Mouse (Mus musculus) lung, embryonic 14.5 days (tissue): ENCODE measurements around the gene Aicda. TPM values are rescaled to one million over a fixed set of nuclear protein-coding genes. Genes with fewer than 3 reads are reported as not detected.

Experiments
- ATAC-seq: fragments of 200-750 bp; cut with Nextera tagmentation; 2 replicates; pipeline ENCODE4 v1.8.0; 2017; ENCODE audit warnings: mild to moderate bottlenecking, moderate TSS enrichment, moderate library complexity; ENCODE audit not compliant: insufficient read depth
- DNase-seq: peaks from one replicate; pipeline ENCODE4 v3.0.0-alpha.2; 2015
- H3K27ac ChIP-seq: fragments of 300-500 bp; sonication (generic); 2 replicates; pipeline ENCODE4 v1.5.1; 2014; ENCODE audit warnings: low read depth, mild to moderate bottlenecking, moderate library complexity
- H3K27me3 ChIP-seq: fragments of 300-500 bp; sonication (generic); 2 replicates; pipeline ENCODE4 v1.6.1; 2014; ENCODE audit warnings: low read length, control low read depth; ENCODE audit not compliant: insufficient read depth
- H3K36me3 ChIP-seq: fragments of 300-500 bp; sonication (generic); 2 replicates; pipeline ENCODE4 v1.6.1; 2014; ENCODE audit warnings: control low read depth; ENCODE audit not compliant: insufficient read depth
- H3K4me1 ChIP-seq: fragments of 300-500 bp; sonication (generic); 2 replicates; pipeline ENCODE4 v1.6.1; 2014; ENCODE audit warnings: antibody characterized with exemption, control low read depth; ENCODE audit not compliant: insufficient read depth
- H3K4me2 ChIP-seq: fragments of 300-500 bp; sonication (generic); 2 replicates; pipeline ENCODE4 v1.6.1; 2014; ENCODE audit warnings: mild to moderate bottlenecking
- H3K4me3 ChIP-seq: fragments of 300-500 bp; sonication (generic); 2 replicates; pipeline ENCODE4 v1.5.1; 2014; ENCODE audit warnings: low read depth, low read length
- H3K9ac ChIP-seq: fragments of 300-500 bp; sonication (generic); 2 replicates; pipeline ENCODE4 v1.6.1; 2014
- H3K9me3 ChIP-seq: fragments of 300-500 bp; sonication (generic); 2 replicates; pipeline ENCODE4 v1.6.1; 2016; ENCODE audit warnings: low read depth, low read length, control low read depth
- CTCF ChIP-seq: IDR thresholded peaks from 2 replicates; pipeline ENCODE4 v1.5.1; 2016; ENCODE audit warnings: antibody characterized with exemption, low read depth
- WGBS: fragments of 180-500 bp; shearing (Covaris S2); extraction: QIAGEN DNeasy Blood & Tissue Kit; methylation state at CpG from one replicate; pipeline ENCODE4 v1.1.7; 2014; 5-methylcytosine and 5-hydroxymethylcytosine counted together
- polyA plus RNA-seq: library from polyadenylated mRNA; unstranded; fragments of >200 nt; fragmentation: Nextera tagmentation; extraction: Ambion mirVana; gene quantifications from 2 replicates; pipeline ENCODE4 v1.2.1, GENCODE M21; 2014

The Aicda gene
- polyA plus RNA-seq, 1 experiment from 2014 or later: not detected

- Histone ChIP-seq H3K36me3 (no peaks in the 10 kb centered on the region), H3K27me3 (no peaks in the 10 kb centered on the region), H3K4me2 (no peak overlapping the region), H3K9me3 (no peaks in the 10 kb centered on the region), H3K27ac (no peak overlapping the region), H3K4me3 (no peak overlapping the region), H3K9ac (no peak overlapping the region), H3K4me1 (no peaks in the 10 kb centered on the region)
- DNase-seq (no peak), ATAC-seq (no peak)
- no peak for TF ChIP-seq CTCF
- WGBS: 73% methylated on average over 13 of the region's 13 CpGs
These were observed 37.6 kb downstream of the Aicda start for GRCm38 (mm10) chr6:122591027-122591758.

- Histone ChIP-seq H3K4me2 (no peak overlapping the region), H3K9me3 (no peaks in the 10 kb centered on the region), H3K36me3 (no peaks in the 10 kb centered on the region), H3K4me1 (no peaks in the 10 kb centered on the region), H3K4me3 (no peak overlapping the region), H3K27me3 (no peaks in the 10 kb centered on the region), H3K9ac (no peak overlapping the region), H3K27ac (no peak overlapping the region)
- DNase-seq: no peak
- ATAC-seq: no peak
- WGBS: 86% methylated on average over 2 of the region's 2 CpGs
- no peak for TF ChIP-seq CTCF
These were observed 39.3 kb downstream of the Aicda start for GRCm38 (mm10) chr6:122592905-122593304.

GRCm38 (mm10) chr6:122595637-122596036 is 42.0 kb downstream of the Aicda start:
- ATAC-seq: peak; percentile 49; the same call in 1 of the 2 replicates
- peak; percentile 68 for DNase-seq
- no peak overlapping the region for H3K4me2 ChIP-seq

GRCm38 (mm10) chr6:122596608-122597007 is 43.0 kb downstream of the Aicda start:
- H3K27me3 ChIP-seq: no peaks in the 10 kb centered on the region
- H3K9me3 ChIP-seq: no peaks in the 10 kb centered on the region
- H3K4me1 ChIP-seq: no peaks in the 10 kb centered on the region
- WGBS: 73% methylated on average over 7 of the region's 7 CpGs
- no peak overlapping the region for H3K4me2 ChIP-seq
- no peaks in the 10 kb centered on the region for H3K36me3 ChIP-seq
- DNase-seq (no peak), ATAC-seq (no peak)
- no peak for TF ChIP-seq CTCF
- no peak overlapping the region for H3K9ac ChIP-seq
- no peak overlapping the region for H3K27ac ChIP-seq
- no peak overlapping the region for H3K4me3 ChIP-seq

More at GRCm38 (mm10) chr6:122595637-122596036, 42.0 kb downstream of the Aicda start:
- H3K4me3 ChIP-seq: no peak overlapping the region
- TF ChIP-seq CTCF: peak; percentile 47
- 25% methylated on average over 7 of the region's 7 CpGs for WGBS
- no peaks in the 10 kb centered on the region for H3K27me3 ChIP-seq
- no peaks in the 10 kb centered on the region for H3K36me3 ChIP-seq
- H3K9me3 ChIP-seq: no peaks in the 10 kb centered on the region
- H3K9ac ChIP-seq: no peak overlapping the region
- H3K4me1 ChIP-seq: no peaks in the 10 kb centered on the region
- no peak overlapping the region for H3K27ac ChIP-seq

GRCm38 (mm10) chr6:122598014-122598413 is 44.4 kb downstream of the Aicda start:
- WGBS: 88% methylated on average over 4 of the region's 4 CpGs
- no peaks in the 10 kb centered on the region for H3K9me3 ChIP-seq
- no peak overlapping the region for H3K4me2 ChIP-seq
- H3K27ac ChIP-seq: no peak overlapping the region
- H3K27me3 ChIP-seq: no peaks in the 10 kb centered on the region
- no peak overlapping the region for H3K9ac ChIP-seq
- no peak for TF ChIP-seq CTCF
- H3K4me3 ChIP-seq: no peak overlapping the region
- DNase-seq (no peak), ATAC-seq (no peak)
- no peaks in the 10 kb centered on the region for H3K36me3 ChIP-seq
- H3K4me1 ChIP-seq: no peaks in the 10 kb centered on the region

GRCm38 (mm10) chr6:122598436-122598835 is 44.8 kb downstream of the Aicda start:
- Histone ChIP-seq H3K4me1 (no peaks in the 10 kb centered on the region), H3K36me3 (no peaks in the 10 kb centered on the region), H3K9me3 (no peaks in the 10 kb centered on the region), H3K9ac (no peak overlapping the region), H3K4me2 (no peak overlapping the region), H3K27me3 (no peaks in the 10 kb centered on the region), H3K27ac (no peak overlapping the region), H3K4me3 (no peak overlapping the region)
- WGBS: 83% methylated on average over 6 of the region's 6 CpGs
- no peak for TF ChIP-seq CTCF
- ATAC-seq: no peak
- DNase-seq: no peak

- TF ChIP-seq CTCF: no peak
- Histone ChIP-seq H3K4me2 (no peak overlapping the region), H3K27me3 (no peaks in the 10 kb centered on the region), H3K36me3 (no peaks in the 10 kb centered on the region), H3K9me3 (no peaks in the 10 kb centered on the region), H3K9ac (no peak overlapping the region), H3K4me3 (no peak overlapping the region), H3K27ac (no peak overlapping the region), H3K4me1 (no peaks in the 10 kb centered on the region)
- ATAC-seq (no peak), DNase-seq (no peak)
- whole genome bisulfite sequencing: 91% methylated on average over 9 of the region's 9 CpGs
These were observed 45.6 kb downstream of the Aicda start for GRCm38 (mm10) chr6:122599054-122599737.
